Mouse (Mus musculus) adrenal gland, postnatal 4 days (tissue): ENCODE measurements around the gene Ing1. TPM values are rescaled to one million over a fixed set of nuclear protein-coding genes. Genes with fewer than 3 reads are reported as not detected.
"Not testable (repeated sequence)": the region's sequence is repeated elsewhere in the genome, so short reads cannot be mapped to it uniquely, and the experiment has no call there.

Experiments
- DNase-seq, 2 experiments: peaks; one replicate each; pipeline ENCODE4 v3.0.0; 2021 to 2022; ENCODE audit warnings: low spot score in 2 of 2, mixed read lengths in 2 of 2
- total RNA-seq, 2 experiments: library from RNA; stranded (reverse); gene quantifications; 2 replicates each; pipeline ENCODE4 v1.2.3; 2021

Gene Ing1
- total RNA-seq, 2 experiments from 2014 or later = 46.7 to 50.0 TPM

- DNase-seq = no peak
Measured at GRCm38 (mm10) chr8:11549706-11550105, 5.7 kb upstream of the Ing1 start.

GRCm38 (mm10) chr8:11550281-11550948 is 5.0 kb upstream of the Ing1 start, which contains the start of gene Cars2:
TSS of gene Cars2 (minus strand) at chr8:11550783.
- DNase-seq = peak; percentile 66 to 85

GRCm38 (mm10) chr8:11551497-11551896 is 3.9 kb upstream of the Ing1 start:
- DNase-seq = not testable (repeated sequence)

GRCm38 (mm10) chr8:11552390-11552789 is 3.0 kb upstream of the Ing1 start:
- DNase-seq = no peak

GRCm38 (mm10) chr8:11555720-11556591 is 585 bp downstream of the Ing1 start:
- DNase-seq = peak; percentile 95 to 97

GRCm38 (mm10) chr8:11556691-11557423 is 1.5 kb downstream of the Ing1 start:
- peak in 1 of 2 experiments; percentile 16 for DNase-seq

- DNase-seq = peak in 1 of 2 experiments; percentile 25
Measured at GRCm38 (mm10) chr8:11557424-11557767, 2.0 kb downstream of the Ing1 start.

- peak; percentile 91 to 92 for DNase-seq
Measured at GRCm38 (mm10) chr8:11557768-11558629, 2.6 kb downstream of the Ing1 start.

GRCm38 (mm10) chr8:11559511-11559910 is 4.1 kb downstream of the Ing1 start:
- no peak for DNase-seq

- no peak for DNase-seq
Measured at GRCm38 (mm10) chr8:11560220-11560619, 4.8 kb downstream of the Ing1 start.

GRCm38 (mm10) chr8:11564236-11564635 is 8.9 kb downstream of the Ing1 start:
- no peak for DNase-seq

- DNase-seq = no peak
Measured at GRCm38 (mm10) chr8:11564721-11565120, 9.3 kb downstream of the Ing1 start.

GRCm38 (mm10) chr8:11568193-11568592 is 12.8 kb downstream of the Ing1 start:
- DNase-seq = not testable (repeated sequence)

GRCm38 (mm10) chr8:11569260-11570097 is 14.1 kb downstream of the Ing1 start:
- DNase-seq = no peak

- DNase-seq = no peak
Measured at GRCm38 (mm10) chr8:11570742-11571141, 15.4 kb downstream of the Ing1 start.

GRCm38 (mm10) chr8:11571950-11572349 is 16.6 kb downstream of the Ing1 start:
- DNase-seq = no peak

- no peak for DNase-seq
Measured at GRCm38 (mm10) chr8:11572428-11572827, 17.1 kb downstream of the Ing1 start.

- DNase-seq = no peak
Measured at GRCm38 (mm10) chr8:11574911-11575603, 19.7 kb downstream of the Ing1 start.
